7 mouse cellular contexts compared by ENCODE assay signal in genomic region chr11:52764461-52764893, GRCm38 (mm10). TPM values are rescaled to one million over a fixed set of nuclear protein-coding genes. Genes with fewer than 3 reads are reported as not detected.
DNase-seq lines count a peak whose midpoint lies in the region; ATAC-seq and TF ChIP-seq lines count a peak whose summit lies in the region.

Gene Fstl4 (plus strand): TSS chr11:52764634.

- TF ChIP-seq CTCF in forebrain, postnatal 0 days (IDR thresholded peaks at IDR 0.05; ENCODE audit: low read depth) = 0 out of 2 replicates have a peak, but pooled peaks have one; percentile 3
- peak; percentile 4; the same call in 1 of the 2 replicates for TF ChIP-seq CTCF in intestine, postnatal 0 days (IDR thresholded peaks at IDR 0.05; ENCODE audit: low read depth)

- H3K9ac ChIP-seq in forebrain, postnatal 0 days = peak within 1 kb of the TSS; percentile 62
- peak within 1 kb of the TSS; percentile 45 for H3K9ac ChIP-seq in intestine, postnatal 0 days (ENCODE audit: low read depth, low read length)
- H3K9ac ChIP-seq in limb, embryonic 11.5 days (ENCODE audit: low read length) = 0 out of 2 replicates have a peak within 1 kb of the TSS, but pooled peaks have one; percentile 37
- H3K9ac ChIP-seq in midbrain, embryonic 14.5 days (replicated peaks; ENCODE audit: low read length) = peak within 1 kb of the TSS; percentile 70

- peaks cover 9% of the 10 kb centered on the region for H3K27me3 ChIP-seq in forebrain, postnatal 0 days (ENCODE audit: insufficient read depth, low read length)
- H3K27me3 ChIP-seq in intestine, postnatal 0 days (replicated peaks; ENCODE audit: control insufficient read depth, insufficient read depth, low read length) = peaks cover 38% of the 10 kb centered on the region
- H3K27me3 ChIP-seq in limb, embryonic 11.5 days (ENCODE audit: control insufficient read depth, insufficient read depth, low read length) = peaks cover 43% of the 10 kb centered on the region
- peaks cover 36% of the 10 kb centered on the region for H3K27me3 ChIP-seq in midbrain, embryonic 14.5 days (ENCODE audit: control insufficient read depth, insufficient read depth, low read length)

- peak; percentile 42 for ATAC-seq in cerebellum, adult (ENCODE audit: insufficient number of reproducible peaks, low FRiP score, low TSS enrichment)
- ATAC-seq in forebrain, postnatal 0 days = peak; percentile 47
- peak; percentile 38; the same call in 1 of the 2 replicates for ATAC-seq in intestine, postnatal 0 days
- no peak for ATAC-seq in limb, embryonic 11.5 days (ENCODE audit: insufficient number of reproducible peaks, low FRiP score, low TSS enrichment, low read depth)
- ATAC-seq in midbrain, embryonic 14.5 days (ENCODE audit: low FRiP score, low TSS enrichment) = peak; percentile 43; the same call in 1 of the 2 replicates

- H3K4me3 ChIP-seq in forebrain, postnatal 0 days (ENCODE audit: low read depth, low read length) = peak within 1 kb of the TSS; percentile 56
- peak within 1 kb of the TSS; percentile 59 for H3K4me3 ChIP-seq in intestine, postnatal 0 days (ENCODE audit: low read depth, low read length)
- H3K4me3 ChIP-seq in limb, embryonic 11.5 days (ENCODE audit: low read depth, low read length) = peak within 1 kb of the TSS; percentile 49
- H3K4me3 ChIP-seq in midbrain, embryonic 14.5 days (replicated peaks; ENCODE audit: low read depth, low read length) = peak within 1 kb of the TSS; percentile 65

- peak within 1 kb of the TSS; percentile 97 for H3K4me2 ChIP-seq in forebrain, postnatal 0 days (ENCODE audit: low read depth)
- H3K4me2 ChIP-seq in intestine, postnatal 0 days (replicated peaks; ENCODE audit: low read depth) = peak within 1 kb of the TSS; percentile 95
- peak within 1 kb of the TSS; percentile 95 for H3K4me2 ChIP-seq in limb, embryonic 11.5 days (ENCODE audit: low read depth, severe bottlenecking)
- H3K4me2 ChIP-seq in midbrain, embryonic 14.5 days (ENCODE audit: low read length) = peak within 1 kb of the TSS; percentile 99

- no peak within 1 kb of the TSS for H3K27ac ChIP-seq in forebrain, postnatal 0 days (ENCODE audit: low read depth, low read length)
- H3K27ac ChIP-seq in intestine, postnatal 0 days (ENCODE audit: low read depth, low read length) = no peak within 1 kb of the TSS
- H3K27ac ChIP-seq in limb, embryonic 11.5 days (replicated peaks; ENCODE audit: low read depth, low read length) = no peak within 1 kb of the TSS
- no peak within 1 kb of the TSS for H3K27ac ChIP-seq in midbrain, embryonic 14.5 days (replicated peaks; ENCODE audit: low read depth, low read length)

- 3% methylated on average over 44 of the region's 48 CpGs for WGBS in forebrain, postnatal 0 days
- WGBS in intestine, postnatal 0 days = under 1% methylated on average over 38 of the region's 48 CpGs
- 0% methylated on average over 29 of the region's 48 CpGs for WGBS in limb, embryonic 11.5 days
- 1% methylated on average over 47 of the region's 48 CpGs for WGBS in midbrain, embryonic 14.5 days

- H3K36me3 ChIP-seq in forebrain, postnatal 0 days (ENCODE audit: insufficient read depth) = no peaks in the 10 kb centered on the region
- no peaks in the 10 kb centered on the region for H3K36me3 ChIP-seq in intestine, postnatal 0 days (ENCODE audit: control insufficient read depth, insufficient read depth)
- no peaks in the 10 kb centered on the region for H3K36me3 ChIP-seq in limb, embryonic 11.5 days (ENCODE audit: control insufficient read depth, insufficient read depth, low read length)
- no peaks in the 10 kb centered on the region for H3K36me3 ChIP-seq in midbrain, embryonic 14.5 days (ENCODE audit: control insufficient read depth, insufficient read depth, low read length)

- peak; percentile 40 for DNase-seq in WW6 (ENCODE audit: low read depth, low spot score)
- DNase-seq in forebrain, postnatal 0 days = peak; percentile 40
- DNase-seq in limb, embryonic 11.5 days (ENCODE audit: low spot score) = no peak
- peak; percentile 77 for DNase-seq in midbrain, embryonic 14.5 days
- peak; percentile 66 for DNase-seq in thymus, postnatal 0 days (ENCODE audit: low spot score)

- no peaks in the 10 kb centered on the region for H3K4me1 ChIP-seq in forebrain, postnatal 0 days (ENCODE audit: insufficient read depth)
- no peaks in the 10 kb centered on the region; the same call in 1 of the 2 replicates for H3K4me1 ChIP-seq in intestine, postnatal 0 days (replicated peaks; ENCODE audit: control insufficient read depth, insufficient read depth, low read length)
- peaks cover 12% of the 10 kb centered on the region; the same call in 1 of the 2 replicates for H3K4me1 ChIP-seq in limb, embryonic 11.5 days (ENCODE audit: control insufficient read depth, insufficient read depth, low read length)
- H3K4me1 ChIP-seq in midbrain, embryonic 14.5 days (ENCODE audit: control insufficient read depth, insufficient read depth, low read length) = peaks cover 11% of the 10 kb centered on the region; the same call in 1 of the 2 replicates

- H3K9me3 ChIP-seq in forebrain, postnatal 0 days (ENCODE audit: low read length) = no peaks in the 10 kb centered on the region
- no peaks in the 10 kb centered on the region for H3K9me3 ChIP-seq in intestine, postnatal 0 days (ENCODE audit: control insufficient read depth)
- no peaks in the 10 kb centered on the region for H3K9me3 ChIP-seq in limb, embryonic 11.5 days (ENCODE audit: control insufficient read depth, low read length)
- H3K9me3 ChIP-seq in midbrain, embryonic 14.5 days (ENCODE audit: control insufficient read depth, low read length) = no peaks in the 10 kb centered on the region

RNA-seq across cellular contexts. Expression of gene Fstl4, which starts in this region (rescaled TPM):
- total RNA-seq in forebrain, postnatal 0 days (2014; rRNA removed) = 4.6 and 7.4 TPM in 2 replicates
- 5.4 and 8.1 TPM in 2 replicates for polyA plus RNA-seq in forebrain, postnatal 0 days (2015; fragmentation: Nextera tagmentation; extraction: Ambion mirVana)
- polyA plus RNA-seq in intestine, postnatal 0 days (2015; fragmentation: Nextera tagmentation; extraction: Ambion mirVana) = 5.7 and 5.9 TPM in 2 replicates
- 0.10 and 0.49 TPM in 2 replicates for polyA plus RNA-seq in limb, embryonic 11.5 days (2014; fragmentation: Nextera tagmentation; extraction: Ambion mirVana)
- polyA plus RNA-seq in midbrain, embryonic 14.5 days (2014; fragmentation: Nextera tagmentation; extraction: Ambion mirVana) = 6.7 and 7.2 TPM in 2 replicates
- 1.2 and 1.9 TPM in 2 replicates for polyA plus RNA-seq in thymus, postnatal 0 days (2015; fragmentation: Nextera tagmentation; extraction: Ambion mirVana)
